Mouse (Mus musculus): Measurements from ENCODE around the gene Suclg2.

GRCm38 (mm10) chr6:95700191-95700590 lies 18.4 kb downstream of the Suclg2 start:
- TF ChIP-seq CTCF (IDR thresholded peaks at IDR 0.05; ENCODE audit: insufficient read depth, low read length) (no peak), POLR2A (IDR thresholded peaks at IDR 0.05; ENCODE audit: borderline replicate concordance, extremely low read depth, low read depth, low read length) (no peak)
